Mouse (Mus musculus) kidney, adult 2 months (tissue): ENCODE measurements around the gene Blmh.

Experiments
- CTCF ChIP-seq: fragments of 200-500 bp; conservative IDR thresholded peaks from 2 replicates; pipeline ENCODE4 v1.5.1; 2011; ENCODE audit warnings: low read depth, mild to moderate bottlenecking, control low read depth, low read length, moderate library complexity, mixed read lengths; ENCODE audit not compliant: insufficient read depth, insufficient read length
- POLR2A ChIP-seq: fragments of 200-500 bp; IDR thresholded peaks from one replicate; pipeline ENCODE4 v1.6.1; 2011; ENCODE audit warnings: low read depth, low read length, control low read depth

GRCm38 (mm10) chr11:76896360-76896759, 28.2 kb upstream of the Blmh start:
- TF ChIP-seq CTCF (no peak), POLR2A (no peak)
